Mouse (Mus musculus) cortical plate, adult 2 months (tissue): Measurements from ENCODE around the gene Ubxn10. TPM values are rescaled to one million over a fixed set of nuclear protein-coding genes. Genes with fewer than 3 reads are reported as not detected.

Source experiments
- H3K27ac ChIP-seq: fragments of 200-500 bp; 2 replicates; pipeline ENCODE4 v1.5.1; 2012; ENCODE audit warnings: low read length, control low read depth, inconsistent platforms; ENCODE audit not compliant: insufficient read depth
- H3K4me1 ChIP-seq: fragments of 200-500 bp; 2 replicates; pipeline ENCODE4 v1.6.1; 2011; ENCODE audit warnings: low read length; ENCODE audit not compliant: control insufficient read depth, insufficient read depth
- H3K4me3 ChIP-seq: fragments of 200-500 bp; 2 replicates; pipeline ENCODE4 v1.5.1; 2011; ENCODE audit warnings: mild to moderate bottlenecking, low read length, control low read depth; ENCODE audit not compliant: insufficient read depth
- CTCF ChIP-seq: fragments of 200-500 bp; IDR thresholded peaks from 2 replicates; pipeline ENCODE4 v1.5.1; 2011; ENCODE audit warnings: mild to moderate bottlenecking, control low read depth, low read length; ENCODE audit not compliant: insufficient read depth; ENCODE audit errors: extremely low read depth
- POLR2A ChIP-seq: fragments of 200-500 bp; IDR thresholded peaks from 2 replicates; pipeline ENCODE4 v1.6.1; 2011; ENCODE audit warnings: mild to moderate bottlenecking, low read length, control low read depth; ENCODE audit not compliant: insufficient read depth; ENCODE audit errors: extremely low read depth
- polyA plus RNA-seq: library from polyadenylated mRNA; depleted of rRNA; stranded (reverse); fragments of >200 nt; gene quantifications from 2 replicates; pipeline ENCODE4 v1.2.3, GENCODE M21; 2012

The Ubxn10 gene
- polyA plus RNA-seq, 1 experiment, result 1.3 TPM

GRCm38 (mm10) chr4:138739136-138739851 is 2.3 kb upstream of the Ubxn10 start:
- Histone ChIP-seq H3K4me1 (peaks cover 2% of the 10 kb centered on the region; the same call in 1 of the 2 replicates), H3K4me3 (no peak overlapping the region), H3K27ac (0 out of 2 replicates have a peak overlapping the region, but pooled peaks have one; percentile 24)
- no peak for TF ChIP-seq POLR2A
- no peak for TF ChIP-seq CTCF

- no peak overlapping the region for H3K27ac ChIP-seq
- peaks cover 2% of the 10 kb centered on the region; the same call in 1 of the 2 replicates for H3K4me1 ChIP-seq
- H3K4me3 ChIP-seq, result no peak overlapping the region
- no peak for TF ChIP-seq CTCF
- no peak for TF ChIP-seq POLR2A
Observed at GRCm38 (mm10) chr4:138734863-138735262, 2.1 kb downstream of the Ubxn10 start.

- no peak for TF ChIP-seq POLR2A
- TF ChIP-seq CTCF, result no peak
- Histone ChIP-seq H3K27ac (no peak overlapping the region), H3K4me3 (no peak overlapping the region), H3K4me1 (peaks cover 2% of the 10 kb centered on the region; the same call in 1 of the 2 replicates)
Observed at GRCm38 (mm10) chr4:138734105-138734504, 2.9 kb downstream of the Ubxn10 start.

- Histone ChIP-seq H3K4me3 (no peak overlapping the region), H3K4me1 (peaks cover 14% of the 10 kb centered on the region), H3K27ac (no peak overlapping the region)
- TF ChIP-seq POLR2A (no peak), CTCF (no peak)
Observed at GRCm38 (mm10) chr4:138729018-138729703, 7.8 kb downstream of the Ubxn10 start.

- Histone ChIP-seq H3K27ac (peak overlapping the region; percentile 81), H3K4me1 (peaks cover 20% of the 10 kb centered on the region), H3K4me3 (no peak overlapping the region)
- TF ChIP-seq POLR2A (no peak), CTCF (no peak)
Observed at GRCm38 (mm10) chr4:138725751-138726150, 11.2 kb downstream of the Ubxn10 start.

- H3K4me1 ChIP-seq, result peaks cover 20% of the 10 kb centered on the region
- H3K27ac ChIP-seq, result peak overlapping the region; percentile 81
- no peak overlapping the region for H3K4me3 ChIP-seq
- TF ChIP-seq POLR2A (no peak), CTCF (no peak)
Observed at GRCm38 (mm10) chr4:138725127-138725461, 11.9 kb downstream of the Ubxn10 start.

GRCm38 (mm10) chr4:138724354-138725126 is 12.4 kb downstream of the Ubxn10 start, which contains the start of gene Pla2g2c:
Gene Pla2g2c (plus strand): TSS chr4:138724792.
- Histone ChIP-seq H3K27ac (peak within 1 kb of the TSS; percentile 81), H3K4me1 (peaks cover 20% of the 10 kb centered on the region), H3K4me3 (no peak within 1 kb of the TSS)
- TF ChIP-seq CTCF (no peak), POLR2A (no peak)

- Histone ChIP-seq H3K4me1 (peaks cover 26% of the 10 kb centered on the region), H3K27ac (peak overlapping the region; percentile 81), H3K4me3 (no peak overlapping the region)
- TF ChIP-seq CTCF, result no peak
- no peak for TF ChIP-seq POLR2A
Observed at GRCm38 (mm10) chr4:138723493-138724281, 13.3 kb downstream of the Ubxn10 start.

- H3K4me3 ChIP-seq, result no peak overlapping the region
- TF ChIP-seq POLR2A, result no peak
- TF ChIP-seq CTCF, result no peak
- H3K27ac ChIP-seq, result peak overlapping the region; percentile 49
- peaks cover 15% of the 10 kb centered on the region for H3K4me1 ChIP-seq
Observed at GRCm38 (mm10) chr4:138719264-138719596, 17.7 kb downstream of the Ubxn10 start.
